Mouse (Mus musculus) midbrain, embryonic 14.5 days (tissue): Measurements from ENCODE around the gene S100a1. TPM values are rescaled to one million over a fixed set of nuclear protein-coding genes. Genes with fewer than 3 reads are reported as not detected.

Source experiments
- ATAC-seq: fragments of 200-750 bp; cut with Nextera tagmentation; 2 replicates; pipeline ENCODE4 v1.8.0; 2017; ENCODE audit warnings: moderate number of reproducible peaks, moderate library complexity; ENCODE audit not compliant: low FRiP score, low TSS enrichment
- DNase-seq: peaks from one replicate; pipeline ENCODE4 v3.0.0-alpha.2; 2015
- H3K27ac ChIP-seq: fragments of 300-500 bp; sonication (generic); replicated peaks from 2 replicates; pipeline ENCODE4 v1.5.1; 2014; ENCODE audit warnings: mild to moderate bottlenecking, low read depth, low read length, moderate library complexity
- H3K27me3 ChIP-seq: fragments of 300-500 bp; sonication (generic); 2 replicates; pipeline ENCODE4 v1.6.1; 2014; ENCODE audit warnings: low read length, control low read depth, mixed read lengths; ENCODE audit not compliant: control insufficient read depth, insufficient read depth
- H3K36me3 ChIP-seq: fragments of 300-500 bp; sonication (generic); 2 replicates; pipeline ENCODE4 v1.6.1; 2014; ENCODE audit warnings: low read length, control low read depth; ENCODE audit not compliant: control insufficient read depth, insufficient read depth
- H3K4me1 ChIP-seq: fragments of 300-500 bp; sonication (generic); 2 replicates; pipeline ENCODE4 v1.6.1; 2014; ENCODE audit warnings: mild to moderate bottlenecking, antibody characterized with exemption, low read length, control low read depth; ENCODE audit not compliant: control insufficient read depth, insufficient read depth
- H3K4me2 ChIP-seq: fragments of 300-500 bp; sonication (generic); 2 replicates; pipeline ENCODE4 v1.6.1; 2014; ENCODE audit warnings: mild to moderate bottlenecking, low read length, moderate library complexity
- H3K4me3 ChIP-seq: fragments of 300-500 bp; sonication (generic); replicated peaks from 2 replicates; pipeline ENCODE4 v1.5.1; 2014; ENCODE audit warnings: low read depth, low read length
- H3K9ac ChIP-seq: fragments of 300-500 bp; sonication (generic); replicated peaks from 2 replicates; pipeline ENCODE4 v1.6.1; 2014; ENCODE audit warnings: mild to moderate bottlenecking, low read length, moderate library complexity
- H3K9me3 ChIP-seq: fragments of 300-500 bp; sonication (generic); 2 replicates; pipeline ENCODE4 v1.6.1; 2016; ENCODE audit warnings: low read length, control low read depth, mixed read lengths; ENCODE audit not compliant: control insufficient read depth
- whole genome bisulfite sequencing: fragments of 180-500 bp; shearing (Covaris S2); extraction: QIAGEN DNeasy Blood & Tissue Kit; methylation state at CpG from one replicate; pipeline ENCODE4 v1.1.7; 2014; 5-methylcytosine and 5-hydroxymethylcytosine counted together
- polyA plus RNA-seq: library from polyadenylated mRNA; unstranded; fragments of >200 nt; fragmentation: Nextera tagmentation; extraction: Ambion mirVana; gene quantifications from 2 replicates; pipeline ENCODE4 v1.2.1, GENCODE M21; 2014

S100a1 gene
- polyA plus RNA-seq, 1 experiment from 2014 or later: 8.3 TPM

DNA sequence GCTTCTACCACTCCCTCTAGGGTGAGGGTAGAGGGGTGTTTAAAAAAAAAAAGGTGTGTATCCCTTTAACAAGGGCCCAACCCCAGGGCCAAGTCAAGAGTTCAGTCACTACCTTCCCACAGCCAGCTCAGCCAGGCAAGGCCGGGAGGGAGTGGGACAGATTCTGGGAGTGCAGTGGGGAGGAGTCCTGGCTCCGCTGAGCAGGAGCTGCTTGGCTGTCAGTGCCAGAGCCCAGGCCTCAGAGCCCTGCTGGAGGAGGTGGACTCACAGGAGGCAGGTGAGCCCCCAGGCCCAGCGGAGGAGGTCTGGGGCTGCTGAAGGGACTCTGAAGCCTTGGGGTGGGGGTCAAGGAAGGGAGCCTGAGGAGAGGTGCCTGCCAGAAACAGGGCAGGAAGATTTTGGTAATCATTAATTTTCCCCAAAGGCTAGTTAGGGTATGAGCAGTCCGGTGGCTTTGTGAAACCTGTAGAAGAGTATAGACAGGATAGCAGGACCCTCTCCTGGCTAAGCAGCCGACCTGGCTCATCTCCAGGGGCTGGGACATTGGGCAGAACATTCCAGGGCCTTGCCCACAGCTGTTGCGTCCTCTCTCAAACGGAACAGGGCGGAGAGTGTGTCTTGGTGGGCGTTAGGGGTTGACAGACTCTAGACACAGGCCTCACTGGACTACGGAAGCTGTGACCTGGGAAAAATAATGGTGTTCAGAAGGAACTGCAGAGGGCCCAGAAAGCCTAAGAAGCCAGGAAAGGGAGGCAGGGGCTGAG, 23.1 kb upstream of the S100a1 start, which contains the start of gene S100a16:
Gene S100a16 (plus strand): TSS at position 114 of the 764 bp plus-strand sequence.
- no peak for ATAC-seq
- Histone ChIP-seq H3K27ac (no peak within 1 kb of the TSS), H3K4me2 (no peak within 1 kb of the TSS), H3K27me3 (no peaks in the 10 kb centered on the region), H3K9me3 (no peaks in the 10 kb centered on the region), H3K4me1 (peaks cover 6% of the 10 kb centered on the region; the same call in 1 of the 2 replicates), H3K9ac (no peak within 1 kb of the TSS), H3K36me3 (no peaks in the 10 kb centered on the region), H3K4me3 (no peak within 1 kb of the TSS)
- DNase-seq: no peak
- WGBS: 46% methylated on average over 10 of the region's 10 CpGs

DNA sequence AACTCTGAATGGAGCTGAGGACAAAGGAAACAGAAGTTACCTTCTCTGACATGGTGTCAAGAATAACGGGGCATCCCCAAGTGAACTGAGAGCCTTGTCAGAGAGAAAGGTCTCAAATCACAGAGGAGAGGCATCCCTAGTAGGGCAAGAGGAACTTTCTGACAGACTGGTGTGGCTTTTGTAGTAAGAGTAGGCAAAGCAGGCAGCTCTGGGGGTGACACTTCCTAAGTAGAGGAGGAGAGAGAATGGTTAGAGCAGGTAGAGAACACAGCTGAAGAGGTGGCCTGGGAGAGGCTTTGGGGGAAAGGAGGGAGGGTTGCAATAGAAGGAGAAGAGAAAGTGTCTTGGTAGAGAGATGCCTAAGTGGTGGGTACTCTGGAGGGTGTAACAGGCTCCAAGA, 21.3 kb upstream of the S100a1 start:
- ATAC-seq (no peak), DNase-seq (no peak)
- H3K4me2 ChIP-seq: no peak overlapping the region
- no peaks in the 10 kb centered on the region for H3K4me1 ChIP-seq
- H3K36me3 ChIP-seq: no peaks in the 10 kb centered on the region
- H3K4me3 ChIP-seq: no peak overlapping the region
- WGBS: 76% methylated on average over 1 of the region's 1 CpGs
- no peak overlapping the region for H3K9ac ChIP-seq
- no peaks in the 10 kb centered on the region for H3K9me3 ChIP-seq
- no peaks in the 10 kb centered on the region for H3K27me3 ChIP-seq
- H3K27ac ChIP-seq: no peak overlapping the region

DNA sequence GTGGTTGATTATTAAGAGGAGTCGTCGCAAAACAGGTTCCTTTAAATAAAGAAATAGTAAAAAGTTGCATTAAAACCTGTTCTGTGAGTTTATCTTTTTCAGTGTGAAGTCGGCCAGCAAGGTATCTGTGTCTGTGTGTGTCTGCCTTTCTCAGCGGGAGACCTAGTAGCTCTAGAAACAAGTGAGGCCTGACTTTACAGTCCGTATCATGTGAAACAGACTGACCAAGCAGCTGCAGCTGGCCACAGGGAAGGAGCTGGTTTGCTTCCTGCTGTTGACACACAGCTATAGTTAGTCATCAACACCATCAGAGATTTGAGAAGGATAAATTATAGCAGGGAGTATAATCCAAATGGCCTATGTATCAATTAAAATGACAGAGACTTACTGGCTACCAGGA, 17.5 kb upstream of the S100a1 start:
- Histone ChIP-seq H3K9ac (no peak overlapping the region), H3K4me3 (no peak overlapping the region), H3K36me3 (no peaks in the 10 kb centered on the region), H3K27ac (no peak overlapping the region), H3K9me3 (no peaks in the 10 kb centered on the region), H3K4me2 (no peak overlapping the region), H3K4me1 (no peaks in the 10 kb centered on the region), H3K27me3 (no peaks in the 10 kb centered on the region)
- DNase-seq: no peak
- no peak for ATAC-seq
- 78% methylated on average over 5 of the region's 5 CpGs for WGBS

DNA sequence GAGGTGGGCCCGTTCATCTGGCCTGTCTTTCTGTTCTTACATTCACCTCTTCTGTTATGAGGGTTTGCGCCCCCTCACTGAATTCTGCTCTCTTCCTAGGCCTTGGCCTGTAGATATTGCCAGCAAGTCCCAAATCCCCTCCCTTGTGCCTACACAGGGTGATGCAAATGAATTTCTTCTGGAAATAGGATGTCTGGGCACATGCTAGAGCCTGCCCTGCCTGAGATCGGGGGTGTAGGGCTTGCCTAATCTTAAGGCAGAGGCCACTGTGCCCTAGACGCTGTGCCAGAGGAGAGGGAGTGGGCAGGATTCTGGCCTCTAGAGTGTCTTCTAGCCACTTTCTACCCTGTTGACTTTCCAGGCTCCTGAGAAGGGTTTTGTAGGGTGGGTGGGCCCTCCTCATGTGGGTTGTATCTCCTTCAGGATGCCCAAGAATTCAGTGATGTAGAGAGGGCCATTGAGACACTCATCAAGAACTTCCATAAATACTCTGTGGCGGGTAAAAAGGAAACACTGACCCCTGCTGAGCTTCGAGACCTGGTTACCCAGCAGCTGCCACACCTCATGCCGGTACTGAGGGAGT, 13.2 kb upstream of the S100a1 start:
- Histone ChIP-seq H3K4me1 (no peaks in the 10 kb centered on the region), H3K4me3 (no peak overlapping the region), H3K36me3 (no peaks in the 10 kb centered on the region), H3K27ac (no peak overlapping the region), H3K9me3 (no peaks in the 10 kb centered on the region), H3K4me2 (no peak overlapping the region), H3K27me3 (no peaks in the 10 kb centered on the region), H3K9ac (no peak overlapping the region)
- ATAC-seq (no peak), DNase-seq (no peak)
- WGBS: 84% methylated on average over 7 of the region's 7 CpGs

GRCm38 (mm10) chr3:90526580-90526979, 12.4 kb upstream of the S100a1 start, which contains the start of gene S100a14:
TSS of gene S100a14 (plus strand) at chr3:90526856.
- ATAC-seq: no peak
- H3K36me3 ChIP-seq: no peaks in the 10 kb centered on the region
- H3K4me1 ChIP-seq: no peaks in the 10 kb centered on the region
- H3K9me3 ChIP-seq: no peaks in the 10 kb centered on the region
- H3K27me3 ChIP-seq: no peaks in the 10 kb centered on the region
- no peak within 1 kb of the TSS for H3K4me2 ChIP-seq
- no peak within 1 kb of the TSS for H3K9ac ChIP-seq
- no peak within 1 kb of the TSS for H3K27ac ChIP-seq
- 87% methylated on average over 5 of the region's 5 CpGs for WGBS
- DNase-seq: no peak
- no peak within 1 kb of the TSS for H3K4me3 ChIP-seq

DNA sequence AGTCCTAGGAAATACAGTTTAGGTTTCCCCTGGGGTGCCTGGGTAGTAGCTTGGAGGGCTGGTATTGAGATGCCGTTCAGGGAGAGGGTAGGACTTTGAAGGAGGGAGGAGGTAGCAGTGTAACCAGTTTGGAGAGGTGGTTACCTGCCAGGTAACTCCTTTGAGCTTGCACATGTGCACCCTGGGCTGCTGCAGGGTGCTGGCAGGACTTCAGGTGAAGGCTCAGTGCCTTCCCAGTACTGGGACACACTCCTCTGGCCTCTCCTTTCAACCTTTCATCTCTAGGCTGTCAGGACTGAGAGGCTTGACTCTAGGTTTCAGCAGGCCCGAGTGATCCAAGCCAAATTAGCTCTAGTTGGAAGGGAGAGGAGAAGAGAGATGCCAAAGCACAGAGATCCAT, 11.9 kb upstream of the S100a1 start:
- ATAC-seq: no peak
- Histone ChIP-seq H3K27ac (no peak overlapping the region), H3K9ac (no peak overlapping the region), H3K36me3 (no peaks in the 10 kb centered on the region), H3K4me3 (no peak overlapping the region), H3K9me3 (no peaks in the 10 kb centered on the region), H3K4me1 (no peaks in the 10 kb centered on the region), H3K4me2 (no peak overlapping the region), H3K27me3 (no peaks in the 10 kb centered on the region)
- DNase-seq: no peak
- WGBS: 75% methylated on average over 2 of the region's 2 CpGs

DNA sequence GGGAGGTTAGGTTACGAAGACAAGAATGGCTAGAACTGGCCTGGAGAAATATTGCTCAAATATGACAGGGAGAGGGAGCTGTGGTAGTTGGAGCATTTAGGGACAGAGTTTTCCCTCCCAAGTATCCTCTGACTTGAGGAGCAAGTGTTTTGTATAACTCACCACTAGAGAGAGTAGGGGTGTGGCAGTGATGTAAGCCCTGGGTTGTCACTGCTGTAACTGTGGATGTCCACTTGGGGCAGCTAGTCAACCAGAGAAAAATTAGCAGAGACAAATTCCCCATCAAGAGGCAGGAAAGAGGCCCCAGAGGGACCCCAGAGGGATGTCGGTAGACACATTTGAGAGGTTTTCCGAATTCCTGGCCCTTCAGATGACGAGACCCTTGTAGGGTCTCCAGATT, 11.2 kb upstream of the S100a1 start:
- Histone ChIP-seq H3K4me1 (no peaks in the 10 kb centered on the region), H3K9ac (no peak overlapping the region), H3K27ac (no peak overlapping the region), H3K4me2 (no peak overlapping the region), H3K36me3 (no peaks in the 10 kb centered on the region), H3K9me3 (no peaks in the 10 kb centered on the region), H3K27me3 (no peaks in the 10 kb centered on the region), H3K4me3 (no peak overlapping the region)
- ATAC-seq (no peak), DNase-seq (peak; percentile 56)
- 71% methylated on average over 4 of the region's 4 CpGs for WGBS

DNA sequence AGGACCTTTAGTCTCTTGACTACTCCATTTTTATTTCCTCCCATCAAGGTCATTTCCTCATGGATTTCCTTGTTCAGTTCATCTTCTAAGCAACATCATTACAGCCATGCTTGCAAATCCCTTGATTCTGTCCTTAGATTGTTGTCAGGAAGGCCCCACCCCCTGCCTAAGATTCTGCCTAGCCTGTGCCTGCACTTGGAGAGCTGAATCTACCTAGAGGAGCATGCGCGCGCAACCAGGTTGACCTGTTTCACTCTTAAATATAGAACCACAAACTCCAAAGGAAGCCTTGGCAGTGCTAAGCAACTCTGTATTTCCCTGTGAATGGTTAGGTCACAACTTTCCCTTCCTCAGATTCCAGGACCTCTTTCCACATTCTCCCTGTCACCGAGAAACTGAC, 3.5 kb upstream of the S100a1 start:
- peaks cover 26% of the 10 kb centered on the region for H3K27me3 ChIP-seq
- no peak overlapping the region for H3K4me2 ChIP-seq
- no peak overlapping the region for H3K4me3 ChIP-seq
- no peak for ATAC-seq
- 90% methylated on average over 4 of the region's 4 CpGs for WGBS
- no peak overlapping the region for H3K27ac ChIP-seq
- no peaks in the 10 kb centered on the region for H3K4me1 ChIP-seq
- H3K9ac ChIP-seq: no peak overlapping the region
- DNase-seq: no peak
- no peaks in the 10 kb centered on the region for H3K36me3 ChIP-seq
- no peaks in the 10 kb centered on the region for H3K9me3 ChIP-seq

- no peaks in the 10 kb centered on the region for H3K4me1 ChIP-seq
- ATAC-seq (no peak), DNase-seq (no peak)
- H3K4me2 ChIP-seq: no peak overlapping the region
- H3K9me3 ChIP-seq: no peaks in the 10 kb centered on the region
- H3K27me3 ChIP-seq: peaks cover 29% of the 10 kb centered on the region
- no peak overlapping the region for H3K27ac ChIP-seq
- 92% methylated on average over 4 of the region's 4 CpGs for WGBS
- H3K9ac ChIP-seq: no peak overlapping the region
- H3K36me3 ChIP-seq: no peaks in the 10 kb centered on the region
- no peak overlapping the region for H3K4me3 ChIP-seq
Observed at GRCm38 (mm10) chr3:90515789-90516188, 1.6 kb upstream of the S100a1 start.
